ENCODE assay signal across 10 mouse cellular contexts in the genomic region with DNA sequence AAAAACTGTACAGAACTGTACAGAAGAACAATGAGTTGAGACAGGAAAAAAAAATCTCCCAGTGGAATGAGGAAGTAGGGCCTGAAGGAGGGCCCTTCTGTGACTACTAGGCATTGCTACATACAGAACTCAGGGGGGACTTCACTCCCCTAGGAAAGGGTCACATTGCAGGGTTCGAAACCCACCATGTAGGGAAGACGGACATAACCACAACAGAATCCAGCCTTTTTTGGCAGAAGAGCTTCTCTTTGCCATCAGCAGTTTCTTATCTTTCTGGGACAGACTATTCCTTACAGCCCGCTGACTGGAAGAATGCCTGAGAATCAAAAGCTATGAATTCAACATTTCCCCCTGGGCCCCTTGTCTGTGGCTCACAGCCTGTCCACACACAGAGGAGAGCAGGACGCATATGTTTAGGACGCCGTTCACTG. TPM values are rescaled to one million over a fixed set of nuclear protein-coding genes. Genes with fewer than 3 reads are reported as not detected.
A peak's percentile ranks its signal among the peaks of the same experiment; 100 is the strongest.
DNase-seq lines count a peak whose midpoint lies in the region; ATAC-seq and TF ChIP-seq lines count a peak whose summit lies in the region.
"Had no signal": no experiment of that assay in that cellular context is flagged by ENCODE, and none has a peak within 500 bp of the region (broad histone marks: within the 10 kb centered on the region; RNA-seq: fewer than 3 reads in every experiment).

No protein-coding gene starts in this region.

- H3K36me3 ChIP-seq in heart, embryonic 10.5 days: peaks cover 5% of the 10 kb centered on the region; the same call in 1 of the 2 replicates
- no peaks in the 10 kb centered on the region for H3K36me3 ChIP-seq in intestine, postnatal 0 days (ENCODE audit: control insufficient read depth, insufficient read depth)
- no peaks in the 10 kb centered on the region for H3K36me3 ChIP-seq in stomach, embryonic 14.5 days (ENCODE audit: control insufficient read depth, insufficient read depth, low read length)

- ATAC-seq in intestine, postnatal 0 days: no peak
- no peak for ATAC-seq in stomach, embryonic 14.5 days (ENCODE audit: insufficient number of reproducible peaks, insufficient read depth, low FRiP score, low read depth)

- H3K27me3 ChIP-seq in heart, embryonic 10.5 days (ENCODE audit: insufficient read depth, poor library complexity, severe bottlenecking): no peaks in the 10 kb centered on the region
- H3K27me3 ChIP-seq in intestine, postnatal 0 days (replicated peaks; ENCODE audit: control insufficient read depth, insufficient read depth, low read length): no peaks in the 10 kb centered on the region
- H3K27me3 ChIP-seq in stomach, embryonic 14.5 days (ENCODE audit: control insufficient read depth, insufficient read depth, low read length): no peaks in the 10 kb centered on the region

- no peaks in the 10 kb centered on the region for H3K9me3 ChIP-seq in heart, embryonic 10.5 days
- no peaks in the 10 kb centered on the region for H3K9me3 ChIP-seq in intestine, postnatal 0 days (ENCODE audit: control insufficient read depth)
- no peaks in the 10 kb centered on the region for H3K9me3 ChIP-seq in stomach, embryonic 14.5 days (ENCODE audit: control insufficient read depth, low read depth, low read length)

- TF ChIP-seq CTCF in intestine, postnatal 0 days (IDR thresholded peaks at IDR 0.05; ENCODE audit: low read depth): no peak

- 36% methylated on average over 6 of the region's 6 CpGs for WGBS in heart, embryonic 10.5 days
- 58% methylated on average over 6 of the region's 6 CpGs for WGBS in intestine, postnatal 0 days
- 69% methylated on average over 6 of the region's 6 CpGs for WGBS in stomach, embryonic 14.5 days

- H3K4me1 ChIP-seq in heart, embryonic 10.5 days: peaks cover 95% of the 10 kb centered on the region
- H3K4me1 ChIP-seq in intestine, postnatal 0 days (replicated peaks; ENCODE audit: control insufficient read depth, insufficient read depth, low read length): no peaks in the 10 kb centered on the region
- H3K4me1 ChIP-seq in stomach, embryonic 14.5 days (ENCODE audit: control insufficient read depth, insufficient read depth, low read length): peaks cover 26% of the 10 kb centered on the region

- no peak overlapping the region for H3K4me2 ChIP-seq in intestine, postnatal 0 days (replicated peaks; ENCODE audit: low read depth)
- H3K4me2 ChIP-seq in stomach, embryonic 14.5 days (replicated peaks; ENCODE audit: low read depth, low read length): no peak overlapping the region

- peak overlapping the region; percentile 72 for H3K27ac ChIP-seq in heart, embryonic 10.5 days
- peak overlapping the region; percentile 41 for H3K27ac ChIP-seq in intestine, postnatal 0 days (ENCODE audit: low read depth, low read length)
- H3K27ac ChIP-seq in stomach, embryonic 14.5 days (ENCODE audit: low read length): peak overlapping the region; percentile 15; the same call in 1 of the 2 replicates

- H3K4me3 ChIP-seq in heart, embryonic 10.5 days: no peak overlapping the region
- H3K4me3 ChIP-seq in intestine, postnatal 0 days (ENCODE audit: low read depth, low read length): no peak overlapping the region
- no peak overlapping the region for H3K4me3 ChIP-seq in stomach, embryonic 14.5 days (ENCODE audit: low read depth, low read length)

- H3K9ac ChIP-seq in intestine, postnatal 0 days (ENCODE audit: low read depth, low read length): no peak overlapping the region
- H3K9ac ChIP-seq in stomach, embryonic 14.5 days (replicated peaks; ENCODE audit: low read depth, low read length): no peak overlapping the region

- DNase-seq in heart, embryonic 10.5 days (ENCODE audit: low spot score): no peak
- no peak for DNase-seq in heart, adult 9 months (ENCODE audit: low spot score in 2 of 2)
- DNase-seq in spleen, adult 12 weeks (ENCODE audit: low spot score): peak; percentile 27
- no peak for DNase-seq in spleen, adult 18-20 months
- DNase-seq in cerebellum, postnatal 4 days (ENCODE audit: low spot score in 2 of 2): no peak
- DNase-seq in urinary bladder, adult 2 months (ENCODE audit: low spot score): no peak
- DNase-seq: adrenal gland, postnatal 10 days; layer of hippocampus, adult 9-11 months had no signal

RNA-seq across cellular contexts. Expression of a gene that starts 46.7 kb away (rescaled TPM):
- polyA plus RNA-seq in heart, embryonic 10.5 days (2016; fragmentation: Nextera tagmentation; extraction: Ambion mirVana): 25.8 and 37.3 TPM in 2 replicates
- 3.6 and 4.5 TPM in 2 replicates for polyA plus RNA-seq in intestine, postnatal 0 days (2015; fragmentation: Nextera tagmentation; extraction: Ambion mirVana)
- polyA plus RNA-seq in stomach, embryonic 14.5 days (2014; fragmentation: Nextera tagmentation; extraction: Ambion mirVana): 22.3 and 24.8 TPM in 2 replicates
- polyA plus RNA-seq in urinary bladder, adult 2 months (2012; rRNA removed): 34.0 and 63.0 TPM in 2 replicates

Comparison
In these comparisons a context has a peak if more than half of its experiments do, and no peak if none do; other contexts are left out.
1. H3K27ac ChIP-seq: peak in every context shown above with its lines; median percentile 72 in heart, embryonic 10.5 days; 41 in intestine, postnatal 0 days; 15 in stomach, embryonic 14.5 days.